Comparison of ENCODE assay signal across 9 mouse cellular contexts in genomic region chr2:167851216-167851896, GRCm38 (mm10).
DNase-seq lines count a peak whose midpoint lies in the region; ATAC-seq and TF ChIP-seq lines count a peak whose summit lies in the region.
"Had no signal": no experiment of that assay in that cellular context is flagged by ENCODE, and none has a peak within 500 bp of the region (broad histone marks: within the 10 kb centered on the region; RNA-seq: fewer than 3 reads in every experiment).

No protein-coding gene starts in this region.

- H3K4me3 ChIP-seq in MEL (ENCODE audit: control insufficient read depth in 1 of 2, insufficient read depth in 1 of 2, low read depth in 2 of 2, low read length in 2 of 2): no peak overlapping the region
- H3K4me3 ChIP-seq in liver, embryonic 12.5 days: no peak overlapping the region
- no peak overlapping the region for H3K4me3 ChIP-seq in forebrain, embryonic 15.5 days
- H3K4me3 ChIP-seq: neural tube, embryonic 12.5 days had no signal

- H3K36me3 ChIP-seq in MEL (ENCODE audit: control insufficient read depth in 1 of 2, insufficient read depth in 2 of 2, low read length in 2 of 2): no peaks in the 10 kb centered on the region
- no peaks in the 10 kb centered on the region for H3K36me3 ChIP-seq in liver, embryonic 12.5 days
- H3K36me3 ChIP-seq in forebrain, embryonic 15.5 days: no peaks in the 10 kb centered on the region
- H3K36me3 ChIP-seq: neural tube, embryonic 12.5 days had no signal

- H3K9ac ChIP-seq in MEL (ENCODE audit: control insufficient read depth, low read depth, low read length, poor library complexity, severe bottlenecking): no peak overlapping the region
- H3K9ac ChIP-seq in liver, embryonic 12.5 days: no peak overlapping the region
- no peak overlapping the region for H3K9ac ChIP-seq in forebrain, embryonic 15.5 days (replicated peaks)
- H3K9ac ChIP-seq: neural tube, embryonic 12.5 days had no signal

- intact Hi-C loops in heart, postnatal 10 days (cut with DNase I): no loop called here

- no peak for TF ChIP-seq EP300 in MEL (IDR thresholded peaks at IDR 0.05; ENCODE audit: low read depth in 1 of 2, low read length in 2 of 2)

- no peaks in the 10 kb centered on the region for H3K4me1 ChIP-seq in MEL (ENCODE audit: control insufficient read depth in 1 of 2, insufficient read depth in 2 of 2, low read length in 2 of 2)
- H3K4me1 ChIP-seq in liver, embryonic 12.5 days: peaks cover 36% of the 10 kb centered on the region
- H3K4me1 ChIP-seq in forebrain, embryonic 15.5 days: no peaks in the 10 kb centered on the region

- no peaks in the 10 kb centered on the region for H3K9me3 ChIP-seq in MEL (replicated peaks; ENCODE audit: insufficient read depth, low read length)
- H3K9me3 ChIP-seq in liver, embryonic 12.5 days (replicated peaks): no peaks in the 10 kb centered on the region
- no peaks in the 10 kb centered on the region for H3K9me3 ChIP-seq in forebrain, embryonic 15.5 days
- H3K9me3 ChIP-seq: neural tube, embryonic 12.5 days had no signal

- WGBS in liver, embryonic 12.5 days (ENCODE audit: insufficient replicate concordance): 5% methylated on average over 11 of the region's 11 CpGs
- 41% methylated on average over 11 of the region's 11 CpGs for WGBS in forebrain, embryonic 15.5 days

- no peak for ATAC-seq in liver, embryonic 12.5 days
- ATAC-seq in forebrain, embryonic 15.5 days (replicated peaks): no peak

- peak; percentile 7 for DNase-seq in MEL (ENCODE audit: low read depth, low spot score)
- DNase-seq in embryo, embryonic 11 days: peak; percentile 55
- peak; percentile 72 to 84 for DNase-seq in heart, postnatal 10 days
- no peak for DNase-seq in layer of hippocampus, postnatal 25 days (ENCODE audit: extremely low spot score in 1 of 2, low spot score in 1 of 2)
- no peak for DNase-seq in thymus, postnatal 36 days
- DNase-seq in cerebellum, postnatal 14 days: no peak

- TF ChIP-seq POLR2A in MEL (IDR thresholded peaks at IDR 0.05; ENCODE audit: control insufficient read depth in 1 of 2, insufficient read depth in 1 of 2, low read depth in 1 of 2, low read length in 2 of 2, poor library complexity in 1 of 2): no peak

- peaks cover 0 to 1% of the 10 kb centered on the region in 2 experiments; a peak in 2 of 4 replicates for H3K27me3 ChIP-seq in MEL (ENCODE audit: control insufficient read depth in 1 of 2, insufficient read depth in 2 of 2, low read length in 2 of 2)
- H3K27me3 ChIP-seq in liver, embryonic 12.5 days (replicated peaks): peaks cover 38% of the 10 kb centered on the region
- no peaks in the 10 kb centered on the region for H3K27me3 ChIP-seq in forebrain, embryonic 15.5 days
- H3K27me3 ChIP-seq: neural tube, embryonic 12.5 days had no signal

- no peak for TF ChIP-seq RAD21 in MEL (IDR thresholded peaks at IDR 0.05; ENCODE audit: low read depth, low read length)

- no peaks in the 10 kb centered on the region for H3K79me2 ChIP-seq in MEL (ENCODE audit: control insufficient read depth, insufficient read depth, low read length, poor library complexity)

- no peak overlapping the region for H3K4me2 ChIP-seq in liver, embryonic 12.5 days
- no peak overlapping the region for H3K4me2 ChIP-seq in forebrain, embryonic 15.5 days (replicated peaks)
- H3K4me2 ChIP-seq: neural tube, embryonic 12.5 days had no signal

- no peak overlapping the region for H3K27ac ChIP-seq in MEL (ENCODE audit: control insufficient read depth, low read depth, low read length)
- peak overlapping the region; percentile 2; the same call in 1 of the 2 replicates for H3K27ac ChIP-seq in liver, embryonic 12.5 days
- H3K27ac ChIP-seq in forebrain, embryonic 15.5 days (replicated peaks): no peak overlapping the region
- H3K27ac ChIP-seq: neural tube, embryonic 12.5 days had no signal

- TF ChIP-seq CTCF in MEL (IDR thresholded peaks at IDR 0.05 in 2 of 3, conservative IDR thresholded peaks at IDR 0.05 in 1 of 3; ENCODE audit: control insufficient read depth in 1 of 3, insufficient read depth in 1 of 3, low read depth in 2 of 3, low read length in 3 of 3, poor library complexity in 1 of 3, severe bottlenecking in 1 of 3): no peak

TF ChIP-seq in MEL, 35 proteins besides CTCF, POLR2A, EP300 and RAD21:
- no peak for TF ChIP-seq BHLHE40 (IDR thresholded peaks at IDR 0.05; ENCODE audit: borderline replicate concordance, low read depth, low read length)
- TF ChIP-seq POLR2AphosphoS5 (IDR thresholded peaks at IDR 0.05; ENCODE audit: borderline replicate concordance, low read depth, low read length): no peak
- no peak for TF ChIP-seq ZC3H11A (IDR thresholded peaks at IDR 0.05; ENCODE audit: low read depth, low read length)
- no peak for TF ChIP-seq JUND (IDR thresholded peaks at IDR 0.05; ENCODE audit: low read depth, low read length)
- no peak for TF ChIP-seq ZMIZ1 (IDR thresholded peaks at IDR 0.05; ENCODE audit: low read depth, low read length)
- no peak for TF ChIP-seq ELF1 (IDR thresholded peaks at IDR 0.05; ENCODE audit: low read depth, low read length)

Comparison
In these comparisons a context has a peak if more than half of its experiments do, and no peak if none do; other contexts are left out.
1. DNase-seq: peak in MEL (single experiment), embryo, embryonic 11 days (single experiment) and heart, postnatal 10 days (2 of 2); none in layer of hippocampus, postnatal 25 days (0 of 2), thymus, postnatal 36 days (0 of 2) and cerebellum, postnatal 14 days (0 of 2).